Mouse (Mus musculus) CH12.LX (cell line): Measurements from ENCODE around the gene Zswim3.

Experiments used
- CTCF ChIP-seq, 2 experiments: IDR thresholded peaks in 1 of 2; conservative IDR thresholded peaks in 1 of 2; 2 replicates each; pipeline ENCODE4 v1.5.1; 2011 to 2012; ENCODE audit warnings: low read depth in 2 of 2, low read length in 2 of 2, improper control_type of control experiment in 1 of 2, inconsistent platforms in 1 of 2, mild to moderate bottlenecking in 1 of 2, moderate library complexity in 1 of 2
- E2F4 ChIP-seq: IDR thresholded peaks from 2 replicates; pipeline ENCODE4 v1.6.1; 2011; ENCODE audit warnings: low read depth, low read length, improper control_type of control experiment; ENCODE audit not compliant: insufficient replicate concordance
- EP300 ChIP-seq: IDR thresholded peaks from 2 replicates; pipeline ENCODE4 v1.6.1; 2011; ENCODE audit warnings: low read length, improper control_type of control experiment
- HCFC1 ChIP-seq: IDR thresholded peaks from 2 replicates; pipeline ENCODE4 v1.6.1; 2012; ENCODE audit warnings: low read depth, mild to moderate bottlenecking, inconsistent platforms, low read length, improper control_type of control experiment
- MAX ChIP-seq: IDR thresholded peaks from 2 replicates; pipeline ENCODE4 v1.6.1; 2011; ENCODE audit warnings: low read length, improper control_type of control experiment
- MXI1 ChIP-seq: IDR thresholded peaks from 2 replicates; pipeline ENCODE4 v1.6.1; 2011; ENCODE audit warnings: mild to moderate bottlenecking, low read depth, low read length, improper control_type of control experiment
- MYC ChIP-seq: IDR thresholded peaks from 2 replicates; pipeline ENCODE4 v1.6.1; 2011; ENCODE audit warnings: low read depth, mild to moderate bottlenecking, improper control_type of control experiment, low read length
- POLR2A ChIP-seq: IDR thresholded peaks from 2 replicates; pipeline ENCODE4 v1.6.1; 2011; ENCODE audit warnings: low read depth, mild to moderate bottlenecking, improper control_type of control experiment, low read length
- POLR2AphosphoS2 ChIP-seq: IDR thresholded peaks from 2 replicates; pipeline ENCODE4 v1.6.1; 2011; ENCODE audit warnings: low read depth, low read length, improper control_type of control experiment
- TBP ChIP-seq: conservative IDR thresholded peaks from 2 replicates; pipeline ENCODE4 v1.6.1; 2011; ENCODE audit warnings: low read depth, low read length, improper control_type of control experiment
- USF1 ChIP-seq: IDR thresholded peaks from 2 replicates; pipeline ENCODE4 v1.6.1; 2014; ENCODE audit warnings: low read depth, mild to moderate bottlenecking, inconsistent platforms, low read length, improper control_type of control experiment
- USF2 ChIP-seq: conservative IDR thresholded peaks from 2 replicates; pipeline ENCODE4 v1.6.1; 2011; ENCODE audit warnings: low read depth, low read length, improper control_type of control experiment
- ZC3H11A ChIP-seq: IDR thresholded peaks from 2 replicates; pipeline ENCODE4 v1.6.1; 2012; ENCODE audit warnings: low read depth, mild to moderate bottlenecking, inconsistent platforms, low read length, improper control_type of control experiment
- ZKSCAN1 ChIP-seq: IDR thresholded peaks from 2 replicates; pipeline ENCODE4 v1.6.1; 2012; ENCODE audit warnings: low read depth, inconsistent platforms, low read length, improper control_type of control experiment, borderline replicate concordance

- TF ChIP-seq MYC: no peak
- TF ChIP-seq CTCF (conservative IDR thresholded peaks at IDR 0.05 in 1 of 2, IDR thresholded peaks at IDR 0.05 in 1 of 2; ENCODE audit: low read depth in 2 of 2, low read length in 2 of 2): no peak
- TF ChIP-seq HCFC1: no peak
- no peak for TF ChIP-seq TBP
- no peak for TF ChIP-seq ZC3H11A
- TF ChIP-seq E2F4: no peak
- TF ChIP-seq MAX: no peak
- TF ChIP-seq MXI1: no peak
- TF ChIP-seq ZKSCAN1: no peak
- TF ChIP-seq POLR2AphosphoS2: no peak
- no peak for TF ChIP-seq USF1
- TF ChIP-seq POLR2A: no peak
- TF ChIP-seq EP300: no peak
- TF ChIP-seq USF2: no peak
Measured at GRCm38 (mm10) chr2:164825521-164825920, 20.6 kb downstream of the Zswim3 start.
